Mouse (Mus musculus) CH12.LX (cell line): ENCODE measurements at regions not wholly inside any gene's neighbourhood (a gene's known extent, or its start where the extent isn't known, plus 50 kb on each side); places are given as distances from the start of the nearest gene placed in this dataset.

Experiments used
- DNase-seq: peaks from one replicate; pipeline ENCODE4 v3.0.0-alpha.2; 2013; ENCODE audit errors: extremely low read depth
- H3K27ac ChIP-seq: 2 replicates; pipeline ENCODE4 v1.5.1; 2012; ENCODE audit warnings: low read depth, mild to moderate bottlenecking, control low read depth, moderate library complexity; ENCODE audit not compliant: insufficient read depth
- H3K27me3 ChIP-seq: replicated peaks from 2 replicates; pipeline ENCODE3; 2012; ENCODE audit warnings: inconsistent platforms
- H3K36me3 ChIP-seq, 2 experiments: replicated peaks in 1 of 2; 2 replicates each; pipeline versions ENCODE3 to v1.6.1; 2012; ENCODE audit warnings: inconsistent platforms in 1 of 2, low read length in 1 of 2, mild to moderate bottlenecking in 1 of 2, mixed read lengths in 1 of 2, moderate library complexity in 1 of 2; ENCODE audit not compliant: control insufficient read depth in 1 of 2, insufficient read depth in 1 of 2
- H3K4me1 ChIP-seq, 2 experiments: 2 replicates each; pipeline ENCODE4 v1.6.1; 2012; ENCODE audit warnings: inconsistent platforms in 1 of 2, moderate library complexity in 1 of 2; ENCODE audit not compliant: insufficient read depth in 2 of 2, control insufficient read depth in 1 of 2
- H3K4me2 ChIP-seq: 2 replicates; pipeline ENCODE4 v1.6.1; 2012; ENCODE audit warnings: low read depth, mild to moderate bottlenecking, control low read depth; ENCODE audit not compliant: poor library complexity, insufficient read depth, severe bottlenecking
- H3K4me3 ChIP-seq, 3 experiments: fragments of 150-350 bp in 1 of 3; sonication (generic) in 1 of 3; replicated peaks in 1 of 3; 2 replicates each; pipeline versions ENCODE3 to v1.5.1; 2011 to 2012; ENCODE audit warnings: low read depth in 2 of 3, low read length in 2 of 3, mild to moderate bottlenecking in 2 of 3, moderate library complexity in 2 of 3, control low read depth in 1 of 3, improper control_type of control experiment in 1 of 3, inconsistent platforms in 1 of 3, mixed read lengths in 1 of 3; ENCODE audit not compliant: poor library complexity in 1 of 3
- H3K79me2 ChIP-seq: replicated peaks from 2 replicates; pipeline ENCODE4 v1.6.1; 2012; ENCODE audit warnings: mild to moderate bottlenecking, moderate library complexity; ENCODE audit not compliant: control insufficient read depth, poor library complexity, insufficient read depth, severe bottlenecking; ENCODE audit errors: extremely low read depth
- H3K9ac ChIP-seq: 2 replicates; pipeline ENCODE4 v1.6.1; 2012; ENCODE audit warnings: low read depth, mild to moderate bottlenecking, control low read depth, moderate library complexity; ENCODE audit not compliant: insufficient read depth
- H3K9me3 ChIP-seq: replicated peaks from 2 replicates; pipeline ENCODE3; 2012; ENCODE audit warnings: low read length, inconsistent platforms, mixed read lengths
- CHD1 ChIP-seq: IDR thresholded peaks from 2 replicates; pipeline ENCODE4 v1.6.1; 2012; ENCODE audit warnings: low read depth, low read length, improper control_type of control experiment, inconsistent platforms
- CHD2 ChIP-seq: IDR thresholded peaks from 2 replicates; pipeline ENCODE4 v1.6.1; 2011; ENCODE audit warnings: low read length, improper control_type of control experiment
- E2F4 ChIP-seq: IDR thresholded peaks from 2 replicates; pipeline ENCODE4 v1.6.1; 2011; ENCODE audit warnings: low read depth, low read length, improper control_type of control experiment; ENCODE audit not compliant: insufficient replicate concordance
- HCFC1 ChIP-seq: IDR thresholded peaks from 2 replicates; pipeline ENCODE4 v1.6.1; 2012; ENCODE audit warnings: low read depth, mild to moderate bottlenecking, inconsistent platforms, low read length, improper control_type of control experiment
- MAFK ChIP-seq: IDR thresholded peaks from 2 replicates; pipeline ENCODE4 v1.6.1; 2011; ENCODE audit warnings: low read length, improper control_type of control experiment; ENCODE audit not compliant: insufficient replicate concordance
- NRF1 ChIP-seq: IDR thresholded peaks from 2 replicates; pipeline ENCODE4 v1.6.1; 2014; ENCODE audit warnings: low read depth, mild to moderate bottlenecking, inconsistent platforms, low read length, improper control_type of control experiment, moderate library complexity
- PAX5 ChIP-seq: IDR thresholded peaks from 2 replicates; pipeline ENCODE4 v1.6.1; 2012; ENCODE audit warnings: low read length, inconsistent platforms, mixed read lengths
- RCOR1 ChIP-seq: conservative IDR thresholded peaks from 2 replicates; pipeline ENCODE4 v1.6.1; 2012; ENCODE audit warnings: low read depth, mild to moderate bottlenecking, inconsistent platforms, low read length, improper control_type of control experiment
- TBP ChIP-seq: conservative IDR thresholded peaks from 2 replicates; pipeline ENCODE4 v1.6.1; 2011; ENCODE audit warnings: low read depth, low read length, improper control_type of control experiment
- TCF12 ChIP-seq: IDR thresholded peaks from 2 replicates; pipeline ENCODE4 v1.6.1; 2014; ENCODE audit warnings: low read depth, mild to moderate bottlenecking, inconsistent platforms, low read length, improper control_type of control experiment
- USF2 ChIP-seq: conservative IDR thresholded peaks from 2 replicates; pipeline ENCODE4 v1.6.1; 2011; ENCODE audit warnings: low read depth, low read length, improper control_type of control experiment
- ZMIZ1 ChIP-seq: IDR thresholded peaks from 2 replicates; pipeline ENCODE4 v1.6.1; 2012; ENCODE audit warnings: low read depth, mild to moderate bottlenecking, inconsistent platforms, low read length, improper control_type of control experiment
- ZNF384 ChIP-seq: IDR thresholded peaks from 2 replicates; pipeline ENCODE4 v1.6.1; 2012; ENCODE audit warnings: low read depth, low read length, improper control_type of control experiment, inconsistent platforms
- dilution Hi-C: fragments of 300-500 bp; cut with MboI; formaldehyde crosslinking; loops from 2 replicates; pipeline ENCODE4 v1.14.3; 2020; ENCODE audit warnings: low sequenced_read_pairs; ENCODE audit not compliant: extremely low pct_unique_long_range_greater_than_20kb, extremely low pct_ligation_motif_present
- in situ Hi-C: fragments of 300-500 bp; cut with MboI; formaldehyde crosslinking; loops from 3 replicates; pipeline ENCODE4 v1.14.3; 2019; ENCODE audit warnings: low sequenced_read_pairs, low pct_ligation_motif_present, low pct_unique_long_range_greater_than_20kb, mixed read lengths

GRCm38 (mm10) chr7:67458640-67459039 is 86.0 kb upstream of the Mef2a start:
- dilution Hi-C loops (no loop called here), in situ Hi-C loops (no loop called here)
- Histone ChIP-seq H3K4me1 (peaks cover 9 to 37% of the 10 kb centered on the region in 2 experiments), H3K36me3 (no peaks in the 10 kb centered on the region), H3K27me3 (no peaks in the 10 kb centered on the region), H3K9ac (no peak overlapping the region), H3K9me3 (no peaks in the 10 kb centered on the region), H3K79me2 (no peaks in the 10 kb centered on the region), H3K4me2 (no peak overlapping the region), H3K4me3 (no peak overlapping the region), H3K27ac (no peak overlapping the region)
- no peak for DNase-seq
- TF ChIP-seq TBP (no peak), CHD2 (no peak), ZNF384 (no peak), HCFC1 (no peak), USF2 (no peak)

- no peak overlapping the region for H3K4me3 ChIP-seq
- no peaks in the 10 kb centered on the region for H3K79me2 ChIP-seq
- no peak overlapping the region for H3K9ac ChIP-seq
- H3K27me3 ChIP-seq, result no peaks in the 10 kb centered on the region
- no peaks in the 10 kb centered on the region for H3K9me3 ChIP-seq
- TF ChIP-seq RCOR1 (no peak), MAFK (peak; percentile 76; the same call in 1 of the 2 replicates), TCF12 (no peak)
- H3K4me2 ChIP-seq, result no peak overlapping the region
- dilution Hi-C loops, result no loop called here
- no peak overlapping the region for H3K27ac ChIP-seq
- H3K36me3 ChIP-seq, result no peaks in the 10 kb centered on the region
- H3K4me1 ChIP-seq, result peaks cover 9 to 29% of the 10 kb centered on the region in 2 experiments
- no peak for DNase-seq
- in situ Hi-C loops, result no loop called here
These were observed 85.2 kb upstream of the Mef2a start for GRCm38 (mm10) chr7:67457898-67458297.

GRCm38 (mm10) chr7:67456015-67456414 is 83.4 kb upstream of the Mef2a start:
- Histone ChIP-seq H3K4me3 (no peak overlapping the region), H3K27me3 (no peaks in the 10 kb centered on the region)
- DNase-seq, result no peak
- TF ChIP-seq E2F4 (no peak), CHD1 (no peak), PAX5 (no peak), ZMIZ1 (no peak), TCF12 (no peak), NRF1 (no peak)
- TF ChIP-seq, all 38 proteins: peak for 0
- Histone ChIP-seq H3K27ac (no peak overlapping the region), H3K4me1 (peaks cover 9 to 26% of the 10 kb centered on the region in 2 experiments; a peak in 3 of 4 replicates), H3K36me3 (no peaks in the 10 kb centered on the region), H3K9me3 (no peaks in the 10 kb centered on the region), H3K79me2 (no peaks in the 10 kb centered on the region), H3K9ac (no peak overlapping the region), H3K4me2 (no peak overlapping the region)
- in situ Hi-C loops (no loop called here), dilution Hi-C loops (no loop called here)
